Mouse (Mus musculus): ENCODE measurements around the gene Slc9a5.

Gene Slc9a5

DNA sequence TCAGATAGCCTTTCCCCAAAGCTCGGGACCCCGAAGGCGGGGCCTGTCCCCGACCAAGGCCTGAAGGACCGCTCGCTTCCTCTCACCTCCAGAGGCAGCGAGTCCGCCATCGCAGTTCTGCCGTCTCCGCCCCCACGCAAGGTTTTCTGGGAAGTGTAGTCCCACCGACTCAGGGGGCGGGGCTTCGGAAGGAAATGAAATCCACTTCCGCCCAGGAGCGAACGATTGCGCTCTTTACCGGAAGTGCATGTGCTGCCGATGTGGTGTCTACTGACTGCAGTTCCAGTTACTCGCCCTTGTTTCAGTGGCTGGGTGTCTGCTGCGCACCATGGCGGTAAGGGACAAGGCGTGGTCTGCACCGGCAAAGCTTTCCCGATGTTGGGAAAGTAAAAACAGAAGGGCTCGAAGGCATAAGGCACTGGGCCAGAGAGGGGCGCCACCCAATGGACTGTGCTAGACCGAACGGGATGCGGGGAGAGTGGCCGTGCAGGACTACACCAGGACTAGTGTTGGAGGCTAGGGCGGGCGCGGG, 22.4 kb upstream of the Slc9a5 start, which contains the start of the genes Lrrc29 and Tmem208:
Gene Lrrc29 (minus strand): TSS at position 138 of the 532 bp plus-strand sequence.
Gene Tmem208 (plus strand): TSS at position 214 of the 532 bp plus-strand sequence.
- peak; percentile 96 to 99 for DNase-seq (ENCODE audit: low spot score in 2 of 2)

DNA sequence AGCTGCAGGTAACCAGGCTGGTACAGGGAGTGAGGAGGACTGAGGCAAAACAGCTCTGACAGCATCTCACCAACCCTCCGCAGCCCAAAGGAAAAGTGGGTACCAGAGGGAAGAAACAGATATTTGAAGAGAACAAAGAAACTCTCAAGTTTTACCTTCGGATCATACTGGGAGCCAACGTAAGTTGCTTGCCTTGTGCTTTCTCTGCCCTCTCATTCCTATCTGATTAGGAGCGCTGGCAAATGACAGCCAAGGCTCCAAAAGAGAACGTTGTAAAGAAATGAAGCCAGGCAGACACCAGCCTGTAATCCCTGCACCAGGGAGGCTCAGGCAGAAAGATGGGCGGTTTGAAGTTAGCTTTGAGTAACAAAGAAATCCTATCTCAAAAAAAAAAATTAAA, 21.7 kb upstream of the Slc9a5 start:
- no peak for DNase-seq (ENCODE audit: low spot score in 2 of 2)

DNA sequence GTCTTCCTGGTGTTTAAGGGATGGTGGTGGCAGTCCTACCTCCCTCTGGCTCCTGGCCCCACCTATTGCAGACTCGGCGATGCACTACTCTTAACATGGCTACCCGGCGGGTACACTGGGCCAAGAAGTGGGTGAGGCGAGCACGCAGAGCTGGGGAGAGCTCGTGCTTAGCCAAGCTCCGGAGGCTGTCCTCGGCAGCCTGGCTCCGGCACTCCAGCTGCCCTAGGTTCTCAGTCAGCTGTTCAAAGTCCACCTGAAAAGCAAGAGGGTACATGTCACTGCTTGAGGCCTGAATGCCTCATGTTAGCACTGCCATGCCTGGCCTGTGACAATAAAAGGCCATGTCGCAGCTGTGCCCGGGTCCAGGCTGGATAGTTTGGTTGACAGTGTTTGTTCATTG, 18.3 kb upstream of the Slc9a5 start:
- no peak for DNase-seq (ENCODE audit: low spot score in 2 of 2)

DNA sequence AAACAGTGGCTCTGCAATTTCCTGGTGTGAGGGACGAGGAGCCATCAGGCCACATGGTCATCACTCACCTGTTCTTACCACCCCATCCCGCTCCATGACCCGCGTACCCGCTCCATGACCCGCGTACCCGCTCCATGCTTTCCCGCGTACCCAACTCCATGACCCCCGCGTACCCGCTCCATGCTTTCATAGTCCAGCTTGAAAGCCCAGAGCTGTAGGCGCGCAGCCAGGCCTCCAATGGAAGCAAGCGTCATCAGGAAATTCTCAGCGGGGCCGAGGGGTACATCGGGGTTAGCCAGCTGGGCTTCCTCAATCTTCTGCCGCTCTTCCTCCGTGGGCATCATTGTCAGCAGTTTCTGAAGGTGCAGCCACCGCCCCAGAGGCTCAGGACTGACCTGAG, 17.2 kb upstream of the Slc9a5 start:
- DNase-seq (ENCODE audit: low spot score in 2 of 2), result no peak

DNA sequence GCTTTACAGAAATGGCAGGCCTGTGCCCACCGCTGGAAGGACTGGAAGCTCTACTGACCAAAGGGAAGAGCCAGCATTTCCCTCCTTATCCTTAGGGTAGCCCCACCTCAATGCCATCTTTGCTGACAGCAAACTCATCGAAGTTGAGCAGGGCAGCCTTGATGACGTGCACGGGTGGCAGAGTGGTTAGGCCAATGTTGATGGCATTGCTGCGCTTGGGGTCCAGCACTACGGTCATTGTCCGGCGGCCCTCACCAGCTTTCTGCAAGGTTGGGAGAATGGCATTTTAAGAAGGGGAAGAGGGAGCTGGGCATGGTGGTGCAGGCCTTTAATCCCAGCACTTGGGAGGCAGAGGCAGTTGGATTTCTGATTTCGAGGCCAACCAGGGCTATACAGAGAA, 16.7 kb upstream of the Slc9a5 start:
- no peak for DNase-seq (ENCODE audit: low spot score in 2 of 2)

DNA sequence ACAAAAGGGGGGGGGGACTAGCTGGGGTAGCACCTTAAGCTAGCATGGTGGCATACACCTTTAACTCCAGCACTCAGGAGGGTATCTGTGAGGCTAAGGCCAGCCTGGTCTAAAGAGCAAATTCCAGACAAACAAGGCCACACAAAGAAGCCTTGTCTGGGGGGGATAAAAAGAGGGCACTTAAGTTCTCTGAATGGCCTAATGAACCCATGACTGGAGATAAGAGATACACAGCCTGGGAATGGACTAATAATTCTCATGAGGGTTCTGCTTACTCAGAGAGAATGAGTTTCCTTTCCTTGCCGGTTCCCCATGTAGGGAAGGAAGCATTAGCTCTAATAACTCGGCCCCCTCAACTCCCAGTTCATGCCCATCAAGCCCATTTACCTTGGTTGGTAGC, 16.1 kb upstream of the Slc9a5 start:
- no peak for DNase-seq (ENCODE audit: low spot score in 2 of 2)

DNA sequence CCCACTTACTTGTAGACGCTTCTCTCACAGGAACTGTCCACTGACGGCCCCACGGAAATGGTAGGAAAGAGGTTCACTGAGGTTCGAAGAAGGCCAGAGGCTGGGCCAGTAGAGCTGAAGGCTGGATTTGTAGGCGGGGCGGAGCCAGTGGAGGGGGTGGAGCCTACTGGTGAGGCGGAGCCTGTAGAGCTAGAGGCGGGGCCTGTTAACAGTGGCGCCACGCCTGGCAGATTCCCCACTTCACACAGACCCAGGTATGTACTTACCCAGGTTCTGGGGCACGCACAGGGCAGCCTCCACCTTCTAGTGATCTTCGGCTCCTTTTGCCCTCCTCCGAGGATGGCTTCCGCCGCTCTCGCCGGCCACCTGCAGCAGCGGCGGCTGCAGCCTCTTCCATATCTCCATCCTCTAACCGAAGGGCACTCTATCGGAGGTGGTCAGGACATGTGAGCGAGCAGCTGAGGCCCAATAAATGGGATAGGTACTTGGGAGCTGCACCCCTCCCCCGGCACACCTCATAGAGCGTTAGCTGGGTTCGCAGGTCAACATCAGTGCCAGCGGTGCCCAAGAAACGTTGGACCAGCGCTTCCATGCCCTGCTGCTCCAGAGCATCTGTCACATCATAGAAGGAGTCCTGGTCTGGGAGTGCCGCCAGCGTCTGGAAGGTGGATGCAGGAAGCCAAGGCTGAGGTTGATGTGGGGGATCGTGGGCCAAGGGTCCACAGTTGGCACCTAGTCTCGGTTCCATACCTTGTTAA, 12.1 kb upstream of the Slc9a5 start:
- no peak for DNase-seq (ENCODE audit: low spot score in 2 of 2)

DNA sequence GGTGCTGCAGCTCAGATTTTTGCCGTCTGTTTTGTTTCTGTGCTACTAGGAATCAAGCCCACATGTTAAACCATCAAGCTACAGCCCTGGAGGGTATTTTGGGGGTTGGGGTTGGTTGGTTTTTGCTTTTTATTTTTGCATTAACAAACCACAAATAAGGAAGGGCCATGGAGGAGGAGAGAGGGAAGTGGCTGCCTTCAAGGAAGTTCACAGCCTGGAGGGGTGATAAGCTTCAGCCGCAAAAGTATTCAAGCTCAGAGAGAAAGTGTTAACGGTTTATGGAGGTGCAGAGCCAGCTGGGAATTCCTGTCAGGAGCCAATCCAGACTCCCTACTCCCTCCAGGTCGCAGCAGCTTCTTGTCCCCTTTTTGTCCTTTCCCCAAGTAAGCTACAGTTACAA, 9.7 kb upstream of the Slc9a5 start:
- DNase-seq (ENCODE audit: low spot score in 2 of 2), result no peak

DNA sequence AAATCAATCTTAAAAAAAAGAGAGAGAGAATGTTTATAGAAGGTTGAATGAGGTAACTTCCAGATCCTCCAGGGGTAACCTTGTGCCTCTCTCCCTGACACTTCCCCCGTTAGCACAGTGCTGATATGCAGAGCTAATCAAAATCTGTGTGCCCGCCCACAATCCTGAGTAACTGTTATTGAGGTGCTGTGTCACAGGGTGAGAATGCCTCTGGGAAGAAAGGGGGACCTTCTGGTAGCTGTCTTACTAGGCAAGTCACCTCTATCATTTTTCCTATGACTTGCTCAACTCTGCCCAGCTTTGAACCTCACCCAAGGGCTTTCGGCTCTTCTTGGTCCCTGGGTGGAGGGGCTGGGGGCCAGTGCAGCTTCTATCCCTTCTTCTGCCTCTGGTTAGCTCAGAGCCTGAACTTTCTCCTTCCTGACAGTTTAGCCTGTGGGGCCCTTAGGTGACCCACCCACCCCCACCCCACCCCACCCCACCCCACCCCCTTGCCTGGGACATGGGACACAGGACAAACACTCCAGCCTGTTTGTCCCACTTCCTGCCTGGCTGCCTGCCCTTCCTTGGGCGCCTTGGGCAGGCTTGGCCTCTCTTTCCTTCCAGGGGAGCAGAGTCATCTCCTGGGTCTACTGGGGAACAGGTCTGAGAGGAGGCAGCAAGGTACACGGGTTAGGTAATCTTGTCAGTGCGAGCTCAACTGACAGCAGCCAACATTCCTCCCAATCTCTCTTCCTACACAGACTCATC, 8.6 kb upstream of the Slc9a5 start:
- no peak for DNase-seq (ENCODE audit: low spot score in 2 of 2)

DNA sequence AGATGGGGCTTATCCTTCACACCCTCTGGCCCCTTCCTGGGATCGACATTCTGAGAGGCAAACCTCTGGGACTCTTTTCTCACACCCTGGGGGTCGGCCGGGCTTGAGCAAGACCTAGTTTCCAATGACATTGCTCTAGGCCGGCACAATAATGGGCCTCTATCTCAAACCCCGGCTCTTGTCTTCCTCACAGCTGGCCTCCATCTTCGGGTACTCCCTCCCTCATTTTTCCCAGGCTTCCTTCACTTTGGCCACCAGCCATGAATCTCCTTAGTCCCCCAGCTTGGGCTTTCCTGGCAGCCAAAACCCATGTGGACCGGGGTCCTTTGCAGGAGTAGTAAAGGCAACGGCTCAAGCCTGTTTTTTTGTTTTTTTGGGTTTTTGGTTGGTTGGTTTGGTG, 7.2 kb upstream of the Slc9a5 start:
- no peak for DNase-seq (ENCODE audit: low spot score in 2 of 2)

DNA sequence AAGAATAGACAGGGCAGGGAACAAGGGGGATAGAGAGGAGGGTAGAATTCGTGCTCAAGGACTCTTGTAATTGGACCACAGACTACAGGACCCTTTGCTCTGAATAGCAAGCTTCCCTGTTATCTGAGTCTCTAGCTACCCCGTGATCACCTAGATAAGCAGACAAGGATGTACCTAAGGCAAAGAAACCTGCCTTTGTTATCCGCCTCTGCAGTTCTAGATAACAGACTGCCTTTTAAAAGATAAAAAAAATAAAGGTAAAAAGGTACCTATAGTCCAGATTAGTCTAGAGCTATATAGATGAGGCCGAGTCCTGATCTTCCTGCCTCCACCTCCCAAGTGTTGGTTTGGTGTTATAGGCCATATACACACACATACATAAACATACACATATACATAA, 5.9 kb upstream of the Slc9a5 start:
- no peak for DNase-seq (ENCODE audit: low spot score in 2 of 2)

DNA sequence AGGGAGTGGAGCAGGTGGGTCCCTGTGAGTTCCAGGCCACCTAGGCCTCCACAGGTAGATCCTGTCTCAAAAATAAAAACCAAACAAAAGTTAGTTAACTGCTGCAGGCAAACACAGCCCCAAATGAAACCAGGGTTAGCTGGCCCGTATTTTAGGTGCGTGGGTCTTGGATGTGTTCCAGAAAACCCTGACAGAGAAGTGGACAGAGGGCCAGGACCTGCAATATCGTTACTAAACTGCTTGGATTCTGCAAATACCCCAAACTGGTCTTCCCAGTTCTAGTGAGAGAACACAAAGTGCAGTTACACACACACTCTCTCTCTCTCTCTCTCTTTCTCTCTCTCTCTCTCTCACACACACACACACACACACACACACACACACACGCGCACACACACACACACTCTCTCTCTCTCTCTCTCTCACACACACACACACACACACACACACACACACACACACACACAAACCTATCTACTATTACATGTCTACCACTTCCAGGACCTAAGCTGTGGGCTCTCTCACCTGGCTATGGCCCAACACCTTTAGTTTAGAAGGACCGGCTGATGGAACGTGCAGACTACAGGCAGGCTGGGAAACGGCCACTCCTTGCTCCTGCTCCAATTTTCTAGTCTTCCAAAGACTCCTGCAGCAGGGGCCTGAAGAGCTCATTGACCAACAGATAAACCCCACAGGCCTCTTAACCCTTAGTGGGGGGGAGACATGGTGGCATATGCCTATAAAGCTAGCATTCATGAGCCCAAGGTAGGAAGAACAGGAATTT, 4.7 kb upstream of the Slc9a5 start:
- no peak for DNase-seq (ENCODE audit: low spot score in 2 of 2)

DNA sequence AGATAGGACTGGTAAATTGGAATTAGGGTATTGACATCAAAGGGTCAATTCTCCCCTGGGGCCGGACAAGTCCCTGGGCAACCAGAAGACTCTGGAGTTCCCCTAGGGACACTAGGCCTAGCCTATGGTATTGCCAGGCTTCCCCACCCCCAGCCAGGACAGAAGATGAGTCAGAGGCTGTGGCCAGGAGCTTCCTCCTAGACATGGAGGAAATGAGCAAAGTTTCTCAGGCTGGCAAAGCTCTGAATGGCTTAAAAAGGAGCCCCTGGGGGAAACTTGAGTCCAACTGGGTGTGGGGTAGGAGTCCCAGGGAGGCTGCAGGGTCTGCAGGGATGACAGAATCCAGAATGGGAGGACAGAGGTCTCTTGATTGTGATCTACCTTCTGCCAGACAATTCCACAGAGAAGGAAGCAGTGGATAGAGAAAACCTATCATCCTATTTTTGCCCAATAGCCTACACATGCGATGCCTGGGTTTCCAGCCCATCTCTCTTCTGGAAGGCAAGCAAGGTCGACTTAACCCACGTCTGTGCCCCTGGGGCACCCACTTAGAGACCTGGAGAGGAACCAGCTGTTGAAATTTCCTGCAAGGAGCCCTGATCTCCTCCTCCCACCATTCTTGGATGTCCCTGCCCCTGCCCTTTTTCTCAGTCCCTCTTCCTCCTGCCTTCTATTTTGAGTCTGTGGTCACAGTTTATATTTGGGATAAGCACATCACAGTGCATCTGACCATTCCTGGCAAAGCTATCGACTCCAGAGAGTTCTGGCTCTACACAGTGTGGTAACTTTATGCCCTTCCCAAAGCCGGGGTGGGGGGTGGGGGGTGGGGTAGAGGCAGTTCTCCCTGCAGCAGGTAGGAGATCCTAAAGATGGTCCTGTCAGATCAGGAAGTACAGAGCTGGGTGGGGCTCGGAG, 3.3 kb upstream of the Slc9a5 start:
- no peak for DNase-seq (ENCODE audit: low spot score in 2 of 2)

DNA sequence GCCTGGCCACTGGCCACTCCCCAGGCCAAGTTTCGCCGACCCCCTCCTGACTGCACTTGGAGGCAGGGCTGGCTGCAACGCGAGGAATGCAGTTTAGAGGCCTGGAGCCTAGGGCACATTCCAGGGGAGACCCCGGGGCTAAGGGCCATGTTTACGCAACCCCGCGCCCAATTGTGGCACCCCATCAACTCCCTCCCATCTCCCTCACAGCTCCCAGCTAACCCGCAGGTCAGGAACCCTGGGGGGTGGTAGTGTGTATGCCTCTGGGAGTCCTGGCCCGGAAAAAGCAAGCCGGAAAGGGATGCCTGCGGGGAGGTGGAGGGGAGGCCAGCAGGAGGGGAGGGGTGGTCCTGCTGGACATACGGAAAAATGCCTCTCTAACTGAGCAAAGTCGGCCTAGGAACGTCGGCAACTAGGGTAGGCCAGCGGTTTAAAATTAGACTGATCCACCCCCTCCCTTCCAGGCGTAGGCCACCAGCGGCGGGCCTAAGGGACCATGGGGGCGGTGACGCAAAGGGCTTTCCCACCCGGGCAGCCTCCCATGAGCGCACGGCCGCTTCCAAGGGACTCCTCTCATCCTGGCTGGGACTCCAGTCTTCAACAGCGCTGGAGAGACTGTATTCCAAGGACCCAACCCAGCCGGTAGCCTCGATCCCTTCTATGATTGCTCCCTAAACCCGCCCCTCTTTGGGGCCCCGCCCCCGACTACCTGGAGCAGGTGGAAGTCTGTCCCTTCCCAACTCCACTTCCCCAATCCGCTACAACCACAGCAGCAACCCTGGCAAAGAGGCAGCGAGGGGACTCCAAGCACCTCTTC, 1.8 kb upstream of the Slc9a5 start:
- DNase-seq (ENCODE audit: low spot score in 2 of 2), result no peak

DNA sequence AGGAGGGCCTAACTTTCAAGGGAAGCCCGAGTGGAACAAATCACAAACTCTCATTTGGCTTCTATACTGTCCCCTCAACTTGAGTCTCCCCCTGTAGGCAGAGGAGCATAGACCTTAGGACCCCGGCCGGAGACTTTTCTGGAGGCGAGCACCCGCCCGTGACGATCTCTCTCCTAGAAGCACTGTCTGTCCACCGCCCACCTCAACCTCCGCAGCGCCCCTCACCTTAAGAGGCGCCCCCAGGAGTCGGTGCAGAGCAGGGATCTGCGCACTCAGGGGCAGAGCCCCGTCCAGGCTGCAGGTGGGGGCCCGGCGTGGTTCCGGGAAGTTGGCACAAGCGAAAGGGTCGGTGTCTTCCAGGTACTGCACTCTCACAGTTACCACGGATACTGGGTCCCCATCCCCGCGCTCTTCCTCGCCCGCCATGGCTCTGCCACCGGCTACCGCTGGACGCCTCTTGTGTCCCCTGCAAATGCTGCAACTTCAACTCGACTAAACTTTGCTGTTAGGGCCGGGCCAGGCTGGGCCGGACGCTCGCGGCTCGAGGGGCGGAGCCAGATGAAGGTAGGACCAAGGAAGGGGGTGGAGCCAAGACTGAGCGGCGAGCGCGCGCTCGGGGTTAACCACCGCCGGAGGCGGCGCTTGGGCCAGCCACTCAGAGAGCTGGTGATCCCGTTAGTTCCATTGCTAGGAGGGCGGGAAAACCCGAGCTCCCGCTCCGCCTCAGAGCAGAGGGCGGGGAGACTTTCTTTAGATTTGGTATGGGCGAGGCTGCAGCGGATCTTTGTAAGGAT, 1.0 kb upstream of the Slc9a5 start, which contains the start of gene Fhod1:
Gene Fhod1 (minus strand): TSS at position 526 of the 794 bp plus-strand sequence.
- peak; percentile 81 to 84 for DNase-seq (ENCODE audit: low spot score in 2 of 2)

DNA sequence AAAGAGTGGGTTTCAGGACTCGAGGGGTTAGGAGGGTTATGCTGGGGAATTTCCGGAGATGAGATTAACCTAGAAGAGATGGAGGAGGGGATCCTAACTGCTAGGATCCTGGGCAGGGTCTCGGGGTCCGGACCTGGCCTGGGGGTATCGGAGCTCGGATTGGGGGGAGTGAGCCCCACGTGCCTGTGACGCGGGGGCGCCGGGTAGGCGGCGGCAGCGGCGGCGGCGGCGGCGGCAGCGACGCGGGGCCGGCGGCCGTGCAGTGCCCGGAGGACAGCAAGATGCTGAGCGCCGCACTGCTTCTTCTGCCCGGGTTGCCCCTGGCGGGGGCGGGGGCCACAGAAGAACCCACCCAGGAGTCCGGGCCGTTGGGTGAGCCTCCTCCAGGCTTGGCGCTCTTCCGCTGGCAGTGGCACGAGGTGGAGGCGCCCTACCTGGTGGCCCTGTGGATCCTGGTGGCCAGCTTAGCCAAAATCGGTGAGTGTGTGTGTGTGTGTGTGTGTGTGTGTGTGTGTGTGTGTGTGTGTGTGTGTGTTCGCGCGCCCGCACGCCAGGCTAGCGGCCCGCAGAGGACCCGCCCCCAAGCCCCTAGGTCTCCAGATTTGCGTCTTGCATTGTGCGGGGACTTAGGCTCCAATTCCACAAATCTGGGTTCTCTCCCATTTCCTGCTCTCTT, 591 bp downstream of the Slc9a5 start:
- no peak for DNase-seq (ENCODE audit: low spot score in 2 of 2)

DNA sequence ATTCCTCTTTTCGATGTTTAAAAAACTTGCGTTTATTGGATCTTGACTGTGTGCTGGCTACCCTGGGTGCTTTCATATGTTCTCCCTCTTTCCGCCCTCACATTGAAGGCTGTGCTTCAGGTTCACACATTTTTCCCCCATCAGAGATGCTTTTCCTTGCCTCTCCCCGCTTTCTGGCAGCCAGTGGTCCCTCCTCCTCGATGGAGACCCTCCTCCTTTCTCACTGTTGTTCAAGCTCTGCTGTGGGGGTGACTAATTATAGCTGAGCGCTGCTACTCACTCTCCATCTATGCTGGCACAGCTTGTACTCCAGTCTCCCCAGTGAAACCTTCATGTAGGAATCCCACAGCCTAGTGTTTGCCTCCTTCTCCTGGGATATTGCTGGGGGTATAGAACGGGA, 1.5 kb downstream of the Slc9a5 start:
- DNase-seq (ENCODE audit: low spot score in 2 of 2), result no peak

DNA sequence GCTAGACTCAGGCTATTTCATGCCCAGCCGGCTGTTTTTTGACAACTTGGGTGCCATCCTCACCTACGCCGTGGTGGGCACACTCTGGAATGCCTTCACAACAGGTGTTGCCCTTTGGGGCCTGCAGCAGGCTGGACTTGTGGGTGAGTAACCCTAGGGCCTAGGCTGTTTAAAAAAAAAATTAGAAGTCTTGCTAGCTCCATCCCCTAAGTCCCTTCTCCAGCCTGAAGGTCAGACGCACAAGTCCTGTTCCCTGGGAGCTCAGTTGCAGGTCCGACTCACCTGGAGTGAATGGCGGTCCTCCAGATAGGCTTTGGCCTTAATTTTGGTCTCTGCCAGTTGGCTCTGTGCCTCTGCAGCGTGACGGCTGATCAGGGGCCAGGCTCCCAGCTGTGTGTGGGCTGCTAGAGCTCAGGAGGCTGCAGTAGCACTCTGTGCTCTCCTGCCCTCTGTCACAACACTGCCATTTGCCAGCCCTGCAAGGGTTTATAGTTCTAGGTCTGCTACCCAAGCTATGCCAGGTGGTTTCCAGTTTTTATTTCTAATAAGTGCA, 5.0 kb downstream of the Slc9a5 start:
- DNase-seq (ENCODE audit: low spot score in 2 of 2), result no peak

Data from spleen, postnatal 14 days (tissue).